Mouse (Mus musculus): Measurements from ENCODE around the gene Slc7a9.

Gene Slc7a9

DNA sequence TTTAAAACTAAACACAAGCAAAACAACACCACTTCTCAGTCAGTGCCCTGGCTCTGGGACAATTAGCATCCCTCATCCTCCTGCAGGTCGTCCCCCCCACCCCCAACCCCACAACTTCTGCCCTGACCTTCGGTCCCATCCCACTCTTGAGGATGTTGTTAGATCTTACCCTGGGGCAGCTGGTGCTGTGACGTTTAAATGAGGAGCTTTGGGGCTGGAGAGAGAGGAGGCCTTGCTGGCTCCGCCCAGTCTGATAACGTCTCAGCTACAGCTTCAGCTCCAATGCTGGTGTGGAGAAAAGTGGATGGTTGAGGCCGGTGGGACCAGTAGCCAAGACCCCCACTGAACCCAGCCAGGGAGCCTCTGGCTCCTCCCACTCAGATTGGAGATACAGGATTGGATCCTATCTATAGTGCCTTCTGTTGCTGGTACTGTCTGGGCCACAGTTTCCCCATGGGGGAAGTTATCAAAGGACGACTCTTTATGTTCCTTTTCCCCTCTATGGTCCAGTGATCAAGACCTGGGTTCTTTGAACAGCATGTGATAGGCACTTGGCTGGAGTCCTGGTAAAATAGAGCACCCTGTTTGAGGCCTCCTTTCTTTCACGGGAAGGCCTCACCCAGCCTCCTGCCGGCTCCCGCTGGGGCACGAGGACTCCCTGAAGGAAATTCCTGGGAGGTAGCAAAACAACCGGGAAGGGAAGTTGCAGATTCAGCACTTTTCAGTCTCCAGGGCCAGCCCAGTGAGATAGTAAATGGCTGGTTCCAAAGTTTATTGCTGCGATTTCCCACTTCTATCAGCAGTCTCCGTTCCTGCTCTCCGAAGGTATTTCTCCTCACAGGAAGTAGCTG lies at the start of gene Slc7a9:
Slc7a9 (plus strand) TSS at position 801 of the 851 bp plus-strand sequence.
- no peak for DNase-seq

GRCm38 (mm10) chr7:35401169-35401568 lies 47.4 kb upstream of the Slc7a9 start:
- DNase-seq = no peak

DNA sequence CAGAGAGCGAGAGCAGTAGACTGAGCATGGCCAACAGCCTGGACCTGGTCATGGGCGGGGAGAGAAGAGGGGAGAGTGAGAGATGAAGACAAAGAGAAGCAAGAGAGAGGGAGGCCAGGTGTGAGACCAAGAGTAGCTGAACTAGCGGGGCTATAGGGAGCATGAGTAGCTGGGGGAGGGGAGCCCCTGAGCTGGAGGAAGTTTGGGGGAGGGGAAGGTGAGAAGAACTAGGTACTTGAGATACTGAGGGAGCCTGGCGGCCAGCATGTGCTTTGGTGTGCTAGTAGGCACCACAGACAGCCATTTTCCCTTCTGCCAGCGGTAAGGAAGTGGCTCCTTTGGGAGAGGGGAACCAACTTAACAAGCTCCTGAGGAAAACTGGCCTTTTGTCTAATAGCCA lies 33.4 kb upstream of the Slc7a9 start:
- no peak for DNase-seq

- DNase-seq = no peak
These were observed 32.6 kb upstream of the Slc7a9 start for GRCm38 (mm10) chr7:35415801-35416653.

DNA sequence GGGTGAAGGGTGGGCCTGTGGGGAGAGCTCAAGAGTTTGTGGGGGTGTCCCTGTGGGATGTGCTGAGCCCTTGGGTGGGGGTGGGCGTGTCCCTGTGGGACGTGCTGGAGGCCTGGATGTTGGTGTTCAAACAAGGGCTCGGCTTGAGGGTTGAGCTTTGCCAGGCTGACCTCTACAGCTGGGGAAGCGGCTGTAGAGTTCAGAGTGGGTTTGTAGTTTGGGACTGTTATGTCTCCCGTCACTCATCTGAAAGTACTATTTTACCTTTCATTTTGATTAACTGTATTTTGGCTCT lies 32.0 kb upstream of the Slc7a9 start:
- no peak for DNase-seq

- no peak for DNase-seq
These were observed 25.5 kb upstream of the Slc7a9 start for GRCm38 (mm10) chr7:35423071-35423470.

- DNase-seq = no peak
These were observed 20.4 kb upstream of the Slc7a9 start for GRCm38 (mm10) chr7:35428146-35428545.

DNA sequence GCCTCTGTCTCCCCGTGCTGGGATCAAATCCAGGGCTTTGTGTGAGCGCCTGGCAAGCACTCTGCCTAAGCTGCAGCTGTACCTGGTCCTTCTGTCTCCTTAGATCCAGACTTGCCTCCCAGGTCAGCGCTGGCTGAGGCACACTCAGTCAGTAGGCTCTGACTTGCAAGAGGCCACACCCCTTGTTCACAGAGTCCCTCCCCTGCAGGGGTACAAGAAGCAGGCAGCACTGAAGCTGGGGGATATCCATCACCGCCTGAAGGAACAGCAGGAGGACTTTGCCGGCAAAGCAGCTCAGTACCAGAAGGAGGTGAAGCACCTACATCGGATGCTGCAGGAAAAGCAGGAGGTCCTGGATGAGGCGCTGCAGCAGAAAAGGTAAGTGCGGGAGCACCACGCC lies 13.3 kb upstream of the Slc7a9 start:
- DNase-seq = no peak

GRCm38 (mm10) chr7:35447501-35447900 lies 1.1 kb upstream of the Slc7a9 start:
- DNase-seq = no peak

DNA sequence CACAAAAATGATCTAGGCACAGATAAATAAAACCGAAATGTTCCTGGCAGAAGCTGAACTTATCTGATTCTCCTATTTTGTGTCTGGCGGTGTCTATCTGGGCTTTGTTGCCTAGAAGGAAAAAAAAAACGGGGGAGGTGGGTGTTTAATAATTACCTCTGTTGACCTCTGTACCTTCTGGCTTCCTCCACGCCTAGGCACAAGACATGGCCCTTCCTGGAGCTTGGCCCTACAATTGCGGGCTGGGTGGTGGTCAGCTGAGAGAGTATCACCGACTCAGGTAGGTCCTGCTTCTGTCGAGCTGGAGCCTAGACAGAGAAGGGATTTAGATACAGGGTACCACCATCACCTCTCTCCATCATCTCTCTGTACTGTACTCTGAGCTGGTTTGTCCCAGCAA lies 271 bp downstream of the Slc7a9 start:
- no peak for DNase-seq

GRCm38 (mm10) chr7:35456091-35456814 lies 7.7 kb downstream of the Slc7a9 start:
- no peak for DNase-seq

DNA sequence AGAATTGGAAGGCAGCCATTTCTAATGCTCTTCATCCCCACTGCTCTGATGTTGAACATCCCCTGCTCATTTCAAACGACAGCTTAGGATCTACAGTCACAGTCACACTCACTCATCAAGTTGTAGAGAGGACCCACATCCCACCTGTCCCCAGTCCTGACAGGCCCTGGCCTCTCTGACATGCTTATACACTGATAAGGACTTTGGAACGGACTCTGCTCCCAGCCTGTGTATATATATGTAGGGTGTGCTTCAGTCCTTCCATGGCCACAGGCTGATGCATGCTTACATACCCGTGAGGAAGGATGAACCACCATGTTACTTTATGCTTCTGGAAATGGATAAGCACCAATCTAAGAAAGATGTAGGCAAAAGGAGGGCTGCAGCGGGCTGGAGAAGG lies 12.4 kb downstream of the Slc7a9 start:
- DNase-seq = no peak

- DNase-seq = no peak
These were observed 16.4 kb downstream of the Slc7a9 start for GRCm38 (mm10) chr7:35465027-35465426.

GRCm38 (mm10) chr7:35467856-35468255 lies 19.3 kb downstream of the Slc7a9 start:
- DNase-seq = no peak

GRCm38 (mm10) chr7:35470794-35471193 lies 22.2 kb downstream of the Slc7a9 start:
- no peak for DNase-seq

DNA sequence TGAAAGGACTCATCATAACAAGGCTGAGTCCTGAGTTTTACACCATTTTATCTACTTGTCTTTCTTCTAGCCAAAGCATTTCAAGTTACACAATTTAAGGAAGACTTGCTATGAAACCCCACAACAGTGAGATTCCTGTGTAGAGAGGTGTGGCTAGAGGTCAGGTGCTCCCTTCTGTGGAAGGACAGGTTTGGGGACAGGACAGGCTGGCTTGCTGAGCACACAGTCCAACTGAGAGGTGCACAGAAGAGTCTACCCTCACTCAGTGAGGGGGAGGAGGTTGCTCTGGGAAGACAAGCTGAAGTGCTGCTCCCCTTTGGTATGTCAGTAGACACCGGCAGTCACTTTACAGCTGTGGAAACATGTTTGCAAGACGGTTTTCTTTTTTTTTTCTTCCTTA lies 27.9 kb downstream of the Slc7a9 start:
- no peak for DNase-seq

- DNase-seq = no peak
These were observed 36.5 kb downstream of the Slc7a9 start for GRCm38 (mm10) chr7:35485126-35485525.

- DNase-seq = no peak
These were observed 38.0 kb downstream of the Slc7a9 start for GRCm38 (mm10) chr7:35486553-35486952.

DNA sequence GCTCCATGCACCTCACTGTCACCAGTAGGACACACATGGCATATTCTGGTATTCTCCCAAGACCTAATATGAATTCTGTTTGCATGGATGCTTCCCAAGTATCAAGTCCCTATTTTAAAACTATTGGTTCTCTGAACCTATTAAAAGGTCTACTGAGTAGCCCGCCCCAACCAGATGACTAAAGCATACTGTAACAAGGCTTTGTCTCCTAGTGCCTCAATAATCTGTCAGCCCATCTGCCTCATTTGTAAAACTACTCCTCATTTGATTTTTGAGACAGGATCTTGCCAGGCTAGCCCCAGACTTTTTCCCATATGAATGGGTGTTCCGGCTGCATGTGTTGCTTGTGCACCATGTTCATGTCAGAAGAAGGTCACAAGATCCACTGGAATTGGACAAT lies 41.6 kb downstream of the Slc7a9 start:
- DNase-seq = no peak

DNA sequence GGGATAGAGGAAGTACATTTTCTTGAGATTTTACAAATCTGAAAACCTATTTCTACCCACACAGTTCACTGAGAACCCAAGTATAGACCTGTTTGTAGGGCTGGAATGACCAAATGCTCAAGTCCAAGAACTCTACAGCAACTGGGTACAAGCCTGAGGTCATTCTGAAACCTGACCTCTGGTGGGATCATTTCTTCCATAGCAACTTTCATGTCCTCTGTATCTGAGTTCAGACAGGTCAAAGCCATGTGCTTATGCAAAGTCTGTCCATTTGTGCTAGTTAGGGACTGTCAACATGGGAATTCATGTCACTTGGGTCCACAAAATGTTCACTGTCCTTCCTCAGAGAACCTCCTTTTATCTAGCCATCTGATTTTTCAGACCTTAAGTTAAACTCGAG lies 42.4 kb downstream of the Slc7a9 start:
- no peak for DNase-seq

DNA sequence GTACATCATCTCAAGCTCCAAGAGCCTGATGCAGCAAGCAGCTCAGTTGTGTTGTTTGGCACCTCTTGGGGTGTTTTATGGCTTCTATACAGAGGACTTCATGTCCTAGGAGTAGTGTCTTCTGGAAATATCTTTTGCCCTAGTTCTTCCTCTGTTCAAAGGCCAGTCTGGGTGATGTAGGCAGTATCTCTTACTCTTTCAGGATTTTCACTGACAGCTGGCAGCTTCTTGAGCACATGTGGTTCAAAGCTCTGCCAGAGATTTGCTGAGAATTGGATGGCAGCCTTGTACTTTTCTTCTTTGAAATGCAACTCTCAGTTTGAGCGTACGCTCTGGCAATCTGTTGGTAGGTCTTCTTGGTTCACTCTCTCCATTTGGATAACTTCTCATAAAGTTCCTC lies 48.9 kb downstream of the Slc7a9 start:
- no peak for DNase-seq

DNA sequence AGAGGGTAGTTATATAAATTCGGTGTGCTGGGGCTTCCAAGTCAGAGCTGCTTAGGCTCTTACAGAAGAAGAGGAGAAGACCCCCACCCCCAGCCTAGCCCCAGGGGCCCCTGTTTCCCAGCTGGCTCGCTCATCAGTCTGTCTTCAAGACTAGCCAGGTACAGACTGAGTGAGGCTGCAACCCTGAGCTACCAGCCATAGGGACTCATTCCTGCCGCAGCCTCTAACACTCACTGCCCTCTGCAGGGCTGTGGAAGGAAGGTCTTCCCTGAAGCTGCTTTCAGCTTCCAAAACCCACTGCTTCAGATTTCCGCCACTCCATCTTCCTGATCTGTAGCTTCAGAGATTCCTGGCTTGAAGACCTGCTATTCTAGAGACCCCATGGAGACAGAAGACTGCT lies 53.4 kb downstream of the Slc7a9 start:
- no peak for DNase-seq

Measured in cerebellum, adult 11 months (tissue).